Mouse (Mus musculus): ENCODE data around the gene Sgpl1. TPM values are rescaled to one million over a fixed set of nuclear protein-coding genes. Genes with fewer than 3 reads are reported as not detected.

The Sgpl1 gene
- polyA plus RNA-seq, 1 experiment from 2014 or later: 63.6 TPM

DNA sequence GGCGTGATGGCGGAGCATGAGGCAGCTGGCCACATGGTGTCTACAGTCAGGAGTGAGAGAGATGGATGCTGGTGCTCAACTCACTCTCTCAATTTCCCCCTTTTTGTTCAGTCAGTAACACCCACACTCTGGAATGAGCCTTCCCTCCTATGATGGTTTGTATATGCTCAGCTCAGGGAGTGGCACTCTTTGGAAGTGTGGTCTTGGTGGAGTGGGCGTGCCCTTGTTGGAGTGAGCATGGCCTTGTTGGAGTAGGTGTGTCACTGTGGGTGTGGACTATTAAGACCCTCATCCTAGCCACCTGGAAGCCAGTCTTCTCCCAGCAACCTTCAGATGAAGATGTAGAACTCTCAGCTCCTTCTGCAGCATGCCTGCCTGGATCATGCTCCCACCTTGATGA lies 71.9 kb downstream of the Sgpl1 start:
- ATAC-seq (replicated peaks): no peak
- peaks cover 7% of the 10 kb centered on the region; the same call in 1 of the 2 replicates for H3K4me1 ChIP-seq
- no peak overlapping the region for H3K4me2 ChIP-seq (replicated peaks)
- WGBS: 96% methylated on average over 3 of the region's 3 CpGs
- no peaks in the 10 kb centered on the region for H3K27me3 ChIP-seq
- no peaks in the 10 kb centered on the region for H3K9me3 ChIP-seq
- no peak overlapping the region for H3K4me3 ChIP-seq
- H3K36me3 ChIP-seq: no peaks in the 10 kb centered on the region
- no peak overlapping the region for H3K9ac ChIP-seq (replicated peaks)
- no peak overlapping the region for H3K27ac ChIP-seq (replicated peaks)

DNA sequence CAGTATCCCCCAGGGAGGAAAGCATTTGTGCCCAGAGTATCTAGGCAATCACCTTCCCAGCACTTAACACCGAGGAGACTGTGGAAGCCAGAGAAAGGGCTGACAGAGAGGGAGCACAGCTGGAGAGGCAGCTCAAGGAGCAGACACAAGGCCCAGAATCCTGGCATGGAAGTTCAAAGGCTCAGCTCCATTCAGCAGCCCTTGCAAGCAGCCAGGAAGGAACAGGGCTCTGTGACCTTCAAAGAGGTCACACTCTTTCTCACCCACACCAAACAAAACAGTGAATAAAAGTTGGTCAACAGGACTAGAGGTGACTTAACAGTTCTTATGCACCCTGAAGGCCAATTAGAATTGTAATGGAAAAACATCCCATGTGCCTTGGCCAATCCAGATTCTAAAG lies 72.9 kb downstream of the Sgpl1 start:
- H3K27ac ChIP-seq (replicated peaks): no peak overlapping the region
- H3K9me3 ChIP-seq: no peaks in the 10 kb centered on the region
- no peaks in the 10 kb centered on the region for H3K4me1 ChIP-seq
- no peak overlapping the region for H3K4me2 ChIP-seq (replicated peaks)
- H3K36me3 ChIP-seq: no peaks in the 10 kb centered on the region
- H3K9ac ChIP-seq (replicated peaks): no peak overlapping the region
- WGBS: 0% methylated on average over 1 of the region's 1 CpGs
- no peak overlapping the region for H3K4me3 ChIP-seq
- H3K27me3 ChIP-seq: no peaks in the 10 kb centered on the region
- no peak for ATAC-seq (replicated peaks)

DNA sequence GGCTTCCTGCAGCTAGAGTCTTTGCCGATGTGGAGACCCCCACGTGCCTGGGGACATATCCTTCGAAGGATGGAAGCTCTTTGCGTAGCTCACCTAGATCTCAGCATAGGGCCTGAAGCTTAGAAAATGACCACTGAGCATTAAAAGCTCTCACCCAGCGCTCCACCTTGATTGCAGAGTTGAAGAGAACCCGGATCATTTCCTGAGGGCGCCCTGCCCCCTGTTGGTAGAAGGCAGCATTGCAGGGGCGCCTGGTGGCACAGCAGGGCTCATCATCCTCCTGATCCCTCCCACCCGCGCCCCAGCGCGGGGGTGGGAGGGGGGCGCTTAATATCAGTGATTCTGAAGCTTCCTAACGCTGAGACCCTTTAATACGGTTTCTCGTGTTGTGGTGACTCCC lies 75.2 kb downstream of the Sgpl1 start:
- Histone ChIP-seq H3K27me3 (no peaks in the 10 kb centered on the region), H3K4me2 (replicated peaks) (no peak overlapping the region), H3K9me3 (no peaks in the 10 kb centered on the region), H3K27ac (replicated peaks) (no peak overlapping the region), H3K9ac (replicated peaks) (no peak overlapping the region), H3K4me3 (no peak overlapping the region), H3K4me1 (no peaks in the 10 kb centered on the region), H3K36me3 (no peaks in the 10 kb centered on the region)
- WGBS: 15% methylated on average over 16 of the region's 16 CpGs
- no peak for ATAC-seq (replicated peaks)

DNA sequence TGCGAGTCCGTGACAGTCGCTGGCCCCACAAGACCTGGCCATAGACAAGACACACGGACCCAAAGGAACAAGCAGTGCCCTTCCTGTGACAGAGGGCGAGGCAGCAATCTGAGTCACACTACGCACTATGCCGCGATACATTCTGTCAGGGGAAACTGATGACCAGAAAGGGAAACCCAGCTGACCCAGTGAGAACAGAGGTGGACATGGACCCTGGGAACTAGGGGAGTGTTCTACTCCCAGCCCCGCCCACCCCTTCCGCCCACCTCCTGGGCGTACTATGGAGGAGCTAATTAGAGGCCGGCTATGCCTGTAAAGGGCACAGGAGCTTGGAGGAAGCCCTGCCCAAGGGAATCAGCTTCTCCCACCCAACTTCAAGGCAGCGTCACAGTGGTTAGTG lies 78.3 kb downstream of the Sgpl1 start:
- H3K27me3 ChIP-seq: no peaks in the 10 kb centered on the region
- no peak overlapping the region for H3K27ac ChIP-seq (replicated peaks)
- no peaks in the 10 kb centered on the region for H3K36me3 ChIP-seq
- H3K9ac ChIP-seq (replicated peaks): no peak overlapping the region
- 0 out of 2 replicates have a peak, but pooled peaks cover 5% of the 10 kb centered on the region for H3K4me1 ChIP-seq
- H3K9me3 ChIP-seq: no peaks in the 10 kb centered on the region
- 9% methylated on average over 13 of the region's 13 CpGs for WGBS
- no peak overlapping the region for H3K4me3 ChIP-seq
- no peak overlapping the region for H3K4me2 ChIP-seq (replicated peaks)
- no peak for ATAC-seq (replicated peaks)

DNA sequence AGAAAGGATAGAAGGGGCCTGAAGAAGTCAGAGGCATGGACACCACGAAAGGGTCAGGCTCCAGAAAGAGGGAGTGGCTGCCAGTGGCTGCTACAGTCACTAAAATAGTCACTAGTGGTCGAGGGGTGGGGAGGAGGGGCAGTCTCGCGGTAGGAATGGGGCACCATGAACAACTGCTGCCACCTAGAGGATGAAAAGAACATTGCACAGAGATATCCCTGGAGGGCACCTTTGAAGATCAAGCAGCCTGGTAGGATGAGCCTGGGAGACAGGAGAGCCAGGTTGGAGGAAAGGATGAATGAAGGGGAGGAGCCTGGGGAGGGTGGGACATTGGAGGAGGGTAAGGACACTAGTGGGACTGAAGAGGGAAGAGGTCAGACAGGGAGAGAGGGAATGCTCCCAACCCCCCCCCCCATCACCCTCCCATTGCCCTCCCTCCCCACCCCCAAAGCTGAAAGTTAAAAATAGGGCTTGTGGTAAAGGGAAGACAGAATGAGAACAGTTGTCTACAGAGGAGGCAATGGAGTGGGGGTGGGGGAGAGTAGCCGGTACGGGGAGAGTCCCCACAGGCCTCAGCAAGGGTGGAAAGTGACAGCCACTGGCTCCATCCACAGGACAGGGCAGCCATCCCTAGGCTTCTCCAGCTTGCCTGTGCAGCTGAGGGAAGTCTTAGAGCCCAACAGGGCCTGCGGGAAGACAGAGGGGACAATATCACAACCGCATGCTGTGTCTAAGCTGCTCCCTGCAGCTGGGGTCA lies 78.9 kb downstream of the Sgpl1 start:
- H3K9me3 ChIP-seq: no peaks in the 10 kb centered on the region
- no peak overlapping the region for H3K27ac ChIP-seq (replicated peaks)
- ATAC-seq (replicated peaks): peak; percentile 39; the same call in 1 of the 2 replicates
- no peaks in the 10 kb centered on the region for H3K27me3 ChIP-seq
- no peak overlapping the region for H3K4me2 ChIP-seq (replicated peaks)
- no peak overlapping the region for H3K4me3 ChIP-seq
- 6% methylated on average over 8 of the region's 8 CpGs for WGBS
- H3K9ac ChIP-seq (replicated peaks): no peak overlapping the region
- 0 out of 2 replicates have a peak, but pooled peaks cover 5% of the 10 kb centered on the region for H3K4me1 ChIP-seq
- H3K36me3 ChIP-seq: no peaks in the 10 kb centered on the region

DNA sequence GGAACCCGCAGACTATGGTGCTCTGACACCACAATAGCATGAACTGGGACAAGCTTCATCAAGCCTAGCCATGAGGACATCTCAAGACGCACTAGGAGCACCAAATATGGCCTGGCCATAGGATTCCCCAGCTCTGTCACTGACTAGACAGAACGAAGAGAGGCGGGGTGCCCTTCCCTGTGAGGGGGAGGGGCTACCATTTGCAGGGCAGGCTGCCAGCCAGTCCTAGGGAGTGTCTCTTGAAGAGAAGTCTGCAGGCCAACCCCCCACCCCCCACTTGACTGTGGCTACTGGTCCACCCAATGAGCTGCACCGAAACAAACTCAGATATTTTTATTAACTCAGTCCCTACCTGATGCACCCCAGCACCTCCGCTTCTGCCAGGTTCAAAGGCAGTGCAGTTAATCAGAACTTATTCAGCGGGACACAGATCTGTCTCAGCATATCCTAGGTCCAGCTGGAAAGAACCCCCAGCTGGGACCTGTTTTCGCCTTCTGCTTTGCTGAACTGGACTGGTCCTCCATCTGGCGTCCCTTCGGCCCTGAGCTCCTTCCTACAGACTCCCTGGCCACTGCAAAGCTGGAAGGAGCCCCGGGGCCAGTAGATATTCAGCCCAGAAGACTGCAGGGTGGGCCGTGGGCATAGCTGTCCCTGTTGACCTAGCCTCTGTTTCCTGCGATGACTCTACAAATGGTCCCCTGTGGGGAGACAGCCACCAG lies 82.1 kb downstream of the Sgpl1 start:
- H3K36me3 ChIP-seq: no peaks in the 10 kb centered on the region
- H3K4me2 ChIP-seq (replicated peaks): no peak overlapping the region
- H3K4me1 ChIP-seq: 0 out of 2 replicates have a peak, but pooled peaks cover 5% of the 10 kb centered on the region
- no peaks in the 10 kb centered on the region for H3K9me3 ChIP-seq
- 66% methylated on average over 13 of the region's 13 CpGs for WGBS
- H3K27ac ChIP-seq (replicated peaks): no peak overlapping the region
- H3K27me3 ChIP-seq: no peaks in the 10 kb centered on the region
- ATAC-seq (replicated peaks): no peak
- no peak overlapping the region for H3K9ac ChIP-seq (replicated peaks)
- H3K4me3 ChIP-seq: no peak overlapping the region

DNA sequence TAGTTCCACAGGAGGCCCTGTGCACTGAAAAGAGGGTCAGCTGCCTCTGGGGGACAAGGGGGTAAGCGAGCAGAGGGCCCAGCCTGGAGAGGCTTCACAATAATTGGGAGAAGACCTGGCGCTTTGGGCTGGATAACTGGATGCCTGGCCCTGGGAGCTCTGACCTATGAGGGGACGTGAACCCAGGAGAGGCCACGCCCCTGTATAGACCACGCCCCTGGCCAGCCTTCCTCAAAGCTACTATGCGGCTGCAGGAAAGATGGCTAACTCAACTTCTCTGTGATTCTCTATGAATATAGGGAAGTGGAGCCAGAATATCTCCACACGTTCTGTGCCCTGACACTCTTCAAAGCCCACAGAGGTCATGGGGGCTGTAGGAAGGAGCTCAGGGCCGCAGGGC lies 82.9 kb downstream of the Sgpl1 start:
- 19% methylated on average over 8 of the region's 8 CpGs for WGBS
- H3K27ac ChIP-seq (replicated peaks): no peak overlapping the region
- no peak overlapping the region for H3K4me2 ChIP-seq (replicated peaks)
- H3K4me3 ChIP-seq: no peak overlapping the region
- no peak overlapping the region for H3K9ac ChIP-seq (replicated peaks)
- no peak for ATAC-seq (replicated peaks)
- no peaks in the 10 kb centered on the region for H3K9me3 ChIP-seq
- peaks cover 8% of the 10 kb centered on the region; the same call in 1 of the 2 replicates for H3K4me1 ChIP-seq
- no peaks in the 10 kb centered on the region for H3K27me3 ChIP-seq
- no peaks in the 10 kb centered on the region for H3K36me3 ChIP-seq

DNA sequence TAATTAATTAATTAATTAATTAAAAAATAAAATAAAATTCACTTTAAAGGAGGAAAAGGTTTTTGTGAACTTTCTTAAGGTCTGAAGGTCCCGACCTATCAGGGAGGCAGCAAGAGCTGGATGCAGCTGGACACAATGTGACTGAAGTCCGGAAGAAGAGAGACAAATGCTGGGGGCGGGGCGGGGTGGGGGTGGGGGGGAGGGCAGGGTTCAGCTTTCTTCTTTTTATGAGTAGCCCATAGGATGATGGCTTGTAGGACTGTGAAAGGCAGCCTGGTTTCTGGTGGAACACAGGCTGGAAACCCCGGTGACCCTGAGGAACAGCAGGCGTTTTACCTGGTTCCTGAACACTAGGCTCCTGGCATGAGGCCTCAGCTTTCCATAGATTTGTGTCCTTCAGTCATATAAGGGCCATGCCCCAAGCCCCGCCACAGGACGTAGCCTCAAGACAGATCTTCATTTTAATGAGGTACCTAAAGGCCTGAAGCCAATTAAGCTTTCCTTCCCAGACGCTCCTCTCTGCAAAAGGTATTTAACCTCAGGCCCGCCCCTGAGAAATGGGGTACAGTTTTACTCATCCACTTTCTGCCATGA lies 84.1 kb downstream of the Sgpl1 start:
- WGBS: 70% methylated on average over 10 of the region's 10 CpGs
- Histone ChIP-seq H3K9me3 (no peaks in the 10 kb centered on the region), H3K27ac (replicated peaks) (no peak overlapping the region), H3K27me3 (no peaks in the 10 kb centered on the region), H3K36me3 (no peaks in the 10 kb centered on the region), H3K4me3 (no peak overlapping the region), H3K4me1 (peaks cover 11% of the 10 kb centered on the region; the same call in 1 of the 2 replicates), H3K9ac (replicated peaks) (no peak overlapping the region), H3K4me2 (replicated peaks) (no peak overlapping the region)
- no peak for ATAC-seq (replicated peaks)

DNA sequence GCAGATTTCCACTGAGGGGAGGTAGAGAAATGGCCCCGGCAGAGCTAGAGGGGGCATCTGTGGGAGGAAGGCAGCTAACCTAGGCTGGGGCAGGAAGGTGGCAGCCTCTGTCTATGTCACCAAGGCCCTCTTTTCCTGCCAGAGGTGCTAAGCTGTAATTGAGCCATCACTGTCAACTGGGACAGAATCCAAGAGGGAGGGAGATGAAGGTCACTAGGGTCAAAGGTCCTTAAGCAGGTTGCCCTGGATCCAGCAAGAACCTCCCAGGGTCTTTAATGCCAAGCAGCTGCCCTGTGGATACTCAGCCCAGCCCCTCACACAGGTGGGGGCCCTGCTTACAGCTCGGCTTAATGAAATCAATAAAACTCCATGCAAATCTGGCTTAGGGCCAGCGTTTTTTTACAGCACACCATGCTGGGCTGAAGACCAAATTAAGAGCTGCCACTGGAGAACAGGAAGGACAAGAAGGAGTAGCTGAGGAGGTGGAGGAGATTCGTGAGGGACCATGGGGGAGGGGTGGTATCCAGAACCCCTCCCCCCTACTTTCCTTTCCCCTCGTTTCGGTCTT lies 87.9 kb downstream of the Sgpl1 start:
- ATAC-seq (replicated peaks): no peak
- Histone ChIP-seq H3K4me2 (replicated peaks) (no peak overlapping the region), H3K4me3 (no peak overlapping the region), H3K27me3 (no peaks in the 10 kb centered on the region), H3K9me3 (0 out of 2 replicates have a peak, but pooled peaks cover 6% of the 10 kb centered on the region), H3K9ac (replicated peaks) (no peak overlapping the region), H3K27ac (replicated peaks) (no peak overlapping the region), H3K4me1 (peaks cover 6% of the 10 kb centered on the region; the same call in 1 of the 2 replicates), H3K36me3 (no peaks in the 10 kb centered on the region)
- 22% methylated on average over 6 of the region's 6 CpGs for WGBS

DNA sequence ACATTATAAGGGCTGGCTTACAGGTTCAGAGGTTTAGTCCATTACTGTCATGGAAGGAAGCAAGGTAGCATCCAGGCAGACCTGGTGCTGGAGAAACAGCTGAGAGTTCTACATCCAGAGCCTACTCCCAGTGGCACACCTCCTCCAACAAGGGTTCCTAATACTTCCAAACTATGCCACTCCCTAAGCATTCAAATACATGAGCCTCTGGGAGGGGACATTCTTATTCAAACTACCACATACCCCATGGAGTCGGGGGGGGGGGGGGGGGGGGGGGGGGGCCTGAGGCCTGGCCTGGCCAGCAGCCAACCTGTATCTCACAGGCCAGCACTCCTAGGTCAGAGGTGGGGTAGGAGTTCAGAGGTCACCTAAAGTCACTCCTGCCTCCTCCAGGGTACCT lies 88.4 kb downstream of the Sgpl1 start:
- Histone ChIP-seq H3K4me1 (peaks cover 6% of the 10 kb centered on the region; the same call in 1 of the 2 replicates), H3K9ac (replicated peaks) (no peak overlapping the region), H3K36me3 (no peaks in the 10 kb centered on the region), H3K4me2 (replicated peaks) (no peak overlapping the region), H3K27ac (replicated peaks) (no peak overlapping the region), H3K27me3 (no peaks in the 10 kb centered on the region), H3K9me3 (0 out of 2 replicates have a peak, but pooled peaks cover 6% of the 10 kb centered on the region), H3K4me3 (no peak overlapping the region)
- 0% methylated on average over 1 of the region's 1 CpGs for WGBS
- ATAC-seq (replicated peaks): no peak

DNA sequence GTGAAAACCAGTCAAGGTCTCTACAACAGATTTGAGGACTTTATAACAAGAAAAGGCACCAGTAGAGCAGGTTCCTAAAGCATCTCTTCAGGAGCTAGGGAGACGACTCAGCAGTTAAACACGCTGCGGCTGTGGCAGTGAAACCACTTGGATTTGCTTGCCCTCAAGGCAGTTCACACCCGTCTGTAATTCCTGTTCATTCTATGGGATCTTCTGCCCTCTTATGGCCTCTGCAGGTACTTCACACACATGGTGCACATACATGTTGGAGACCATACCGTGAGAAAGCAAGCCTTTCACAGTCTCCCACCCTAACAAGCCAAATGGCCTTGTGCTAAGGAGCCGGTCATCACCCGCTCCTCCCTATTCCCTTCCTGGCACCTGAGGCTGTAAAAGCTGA lies 90.8 kb downstream of the Sgpl1 start:
- H3K27ac ChIP-seq (replicated peaks): no peak overlapping the region
- 0 out of 2 replicates have a peak, but pooled peaks cover 6% of the 10 kb centered on the region for H3K9me3 ChIP-seq
- H3K4me3 ChIP-seq: no peak overlapping the region
- H3K36me3 ChIP-seq: no peaks in the 10 kb centered on the region
- peaks cover 6% of the 10 kb centered on the region; the same call in 1 of the 2 replicates for H3K4me1 ChIP-seq
- H3K27me3 ChIP-seq: no peaks in the 10 kb centered on the region
- no peak overlapping the region for H3K4me2 ChIP-seq (replicated peaks)
- no peak for ATAC-seq (replicated peaks)
- H3K9ac ChIP-seq (replicated peaks): no peak overlapping the region
- 95% methylated on average over 7 of the region's 7 CpGs for WGBS
